Mouse (Mus musculus) stomach, embryonic 14.5 days (tissue): Measurements from ENCODE around the gene Tyw1. TPM values are rescaled to one million over a fixed set of nuclear protein-coding genes. Genes with fewer than 3 reads are reported as not detected.

Experiments
- ATAC-seq: fragments of 200-750 bp; cut with Nextera tagmentation; 2 replicates; pipeline ENCODE4 v1.8.0; 2017; ENCODE audit warnings: low read depth, moderate TSS enrichment; ENCODE audit not compliant: insufficient number of reproducible peaks, insufficient read depth, low FRiP score
- H3K27ac ChIP-seq: fragments of 300-500 bp; sonication (generic); 2 replicates; pipeline ENCODE4 v1.5.1; 2014; ENCODE audit warnings: mild to moderate bottlenecking, low read length, moderate library complexity, mixed read lengths
- H3K27me3 ChIP-seq: fragments of 300-500 bp; sonication (generic); 2 replicates; pipeline ENCODE4 v1.6.1; 2014; ENCODE audit warnings: low read length, control low read depth, mixed read lengths; ENCODE audit not compliant: control insufficient read depth, insufficient read depth
- H3K36me3 ChIP-seq: fragments of 300-500 bp; sonication (generic); 2 replicates; pipeline ENCODE4 v1.6.1; 2014; ENCODE audit warnings: mild to moderate bottlenecking, control low read depth, low read length, moderate library complexity, mixed read lengths; ENCODE audit not compliant: control insufficient read depth, insufficient read depth
- H3K4me1 ChIP-seq: fragments of 300-500 bp; sonication (generic); 2 replicates; pipeline ENCODE4 v1.6.1; 2014; ENCODE audit warnings: low read length, control low read depth, mixed read lengths; ENCODE audit not compliant: control insufficient read depth, insufficient read depth
- H3K4me2 ChIP-seq: fragments of 300-500 bp; sonication (generic); replicated peaks from 2 replicates; pipeline ENCODE4 v1.6.1; 2014; ENCODE audit warnings: low read depth, low read length, control low read depth
- H3K4me3 ChIP-seq: fragments of 300-500 bp; sonication (generic); 2 replicates; pipeline ENCODE4 v1.5.1; 2014; ENCODE audit warnings: low read depth, low read length, control low read depth
- H3K9ac ChIP-seq: fragments of 300-500 bp; sonication (generic); replicated peaks from 2 replicates; pipeline ENCODE4 v1.6.1; 2014; ENCODE audit warnings: low read depth, mild to moderate bottlenecking, control low read depth, low read length, moderate library complexity, mixed read lengths
- H3K9me3 ChIP-seq: fragments of 300-500 bp; sonication (generic); 2 replicates; pipeline ENCODE4 v1.6.1; 2016; ENCODE audit warnings: low read depth, low read length, control low read depth; ENCODE audit not compliant: control insufficient read depth
- WGBS: fragments of 180-500 bp; shearing (Covaris S2); extraction: QIAGEN DNeasy Blood & Tissue Kit; methylation state at CpG from one replicate; pipeline ENCODE4 v1.1.7; 2014; 5-methylcytosine and 5-hydroxymethylcytosine counted together
- polyA plus RNA-seq: library from polyadenylated mRNA; unstranded; fragments of >200 nt; fragmentation: Nextera tagmentation; extraction: Ambion mirVana; gene quantifications from 2 replicates; pipeline ENCODE4 v1.2.1, GENCODE M21; 2014

Gene Tyw1
- polyA plus RNA-seq, 1 experiment from 2014 or later = 27.5 TPM

DNA sequence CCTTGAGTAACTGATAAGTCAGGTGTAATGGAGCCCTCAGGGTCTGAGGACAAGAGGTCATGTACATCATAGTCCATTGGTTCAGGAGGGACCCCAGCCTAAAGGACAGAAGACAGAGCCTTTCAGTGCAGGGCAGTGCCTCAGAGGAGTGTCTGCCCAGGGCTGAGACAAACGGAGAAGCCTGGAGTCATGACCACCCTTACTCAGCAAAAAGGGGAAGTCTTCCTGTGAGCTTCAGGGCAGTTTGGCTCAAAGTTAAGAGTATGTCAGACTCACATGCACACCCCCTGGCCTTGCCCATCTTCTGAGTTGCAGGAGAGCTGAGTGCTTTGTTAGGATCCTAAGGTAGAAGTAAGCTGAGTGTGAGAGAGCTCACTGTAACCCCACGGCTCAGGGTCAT, 74.5 kb downstream of the Tyw1 start:
- 64% methylated on average over 2 of the region's 2 CpGs for WGBS
- no peak for ATAC-seq
- peaks cover 7% of the 10 kb centered on the region for H3K36me3 ChIP-seq
- no peak overlapping the region for H3K27ac ChIP-seq
- no peak overlapping the region for H3K4me3 ChIP-seq
- no peak overlapping the region for H3K9ac ChIP-seq
- no peak overlapping the region for H3K4me2 ChIP-seq
- no peaks in the 10 kb centered on the region for H3K4me1 ChIP-seq
- H3K27me3 ChIP-seq = no peaks in the 10 kb centered on the region
- H3K9me3 ChIP-seq = no peaks in the 10 kb centered on the region

DNA sequence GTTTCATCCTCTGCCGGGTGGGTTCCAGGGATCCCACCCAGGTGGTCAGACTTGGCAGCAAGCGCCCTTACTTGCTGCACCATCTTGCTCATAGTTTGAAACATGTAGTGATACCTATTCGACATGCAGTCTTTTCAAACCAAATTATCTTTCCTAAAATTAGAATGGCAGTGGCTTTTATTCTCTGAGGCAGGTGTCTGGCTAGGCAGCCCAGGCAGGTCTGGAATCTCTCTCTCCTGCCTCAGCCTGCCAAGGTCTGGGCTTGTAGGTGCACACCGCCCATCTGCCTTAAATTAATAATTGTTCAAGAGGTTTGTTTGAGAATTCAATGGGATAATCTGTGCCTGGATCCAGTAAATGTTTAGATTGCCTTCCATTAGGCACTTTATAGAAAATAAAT, 75.4 kb downstream of the Tyw1 start:
- ATAC-seq = no peak

DNA sequence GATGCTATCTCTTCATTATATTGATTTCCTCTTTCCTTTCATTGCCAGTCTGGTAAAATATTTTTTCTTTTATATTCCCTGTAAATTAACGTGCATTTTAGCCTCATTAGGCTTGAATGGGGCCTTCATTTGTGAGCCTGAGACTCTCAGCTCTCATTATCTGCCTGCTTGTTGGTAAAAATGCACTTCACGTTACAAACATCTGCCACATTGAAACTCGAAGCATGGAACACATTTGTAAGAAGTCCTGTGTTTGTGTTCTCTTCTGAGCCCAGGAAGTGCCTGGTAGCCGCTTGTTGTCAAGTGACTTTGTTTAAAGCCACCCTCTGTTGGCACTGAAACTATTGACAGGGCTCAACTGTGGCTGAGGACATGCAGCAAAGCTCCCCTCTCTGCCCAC, 75.8 kb downstream of the Tyw1 start:
- ATAC-seq = no peak
- H3K9me3 ChIP-seq = no peaks in the 10 kb centered on the region
- peaks cover 11% of the 10 kb centered on the region for H3K36me3 ChIP-seq
- no peak overlapping the region for H3K4me2 ChIP-seq
- H3K27me3 ChIP-seq = no peaks in the 10 kb centered on the region
- H3K4me1 ChIP-seq = no peaks in the 10 kb centered on the region
- H3K4me3 ChIP-seq = no peak overlapping the region
- 59% methylated on average over 4 of the region's 4 CpGs for WGBS
- H3K27ac ChIP-seq = no peak overlapping the region
- no peak overlapping the region for H3K9ac ChIP-seq

More for the DNA sequence above, 75.4 kb downstream of the Tyw1 start:
- no peak overlapping the region for H3K4me2 ChIP-seq
- WGBS = 71% methylated on average over 4 of the region's 4 CpGs
- no peak overlapping the region for H3K27ac ChIP-seq
- peaks cover 11% of the 10 kb centered on the region for H3K36me3 ChIP-seq
- H3K9me3 ChIP-seq = no peaks in the 10 kb centered on the region
- no peak overlapping the region for H3K9ac ChIP-seq
- no peaks in the 10 kb centered on the region for H3K27me3 ChIP-seq
- H3K4me3 ChIP-seq = no peak overlapping the region
- no peaks in the 10 kb centered on the region for H3K4me1 ChIP-seq

DNA sequence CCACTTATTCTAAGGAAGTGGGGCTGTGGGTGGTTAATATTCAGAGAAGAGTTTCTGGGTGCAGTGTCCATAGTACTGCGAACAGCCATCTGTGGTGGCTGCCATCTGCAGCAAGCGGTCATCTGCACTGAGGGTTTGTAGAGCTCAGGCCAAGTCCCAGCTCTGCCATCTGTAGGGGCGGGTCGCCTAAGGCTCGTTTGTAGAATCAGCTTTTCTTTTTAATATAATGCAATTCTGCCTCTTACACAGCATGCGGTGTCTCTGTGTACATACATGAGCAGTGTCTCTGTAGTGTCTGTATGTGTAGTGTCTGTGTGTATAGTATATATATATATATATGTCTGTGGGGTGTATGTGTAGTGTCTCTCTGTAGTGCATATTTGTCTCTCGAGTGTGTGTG, 78.1 kb downstream of the Tyw1 start:
- Histone ChIP-seq H3K4me1 (no peaks in the 10 kb centered on the region), H3K4me2 (no peak overlapping the region), H3K27ac (no peak overlapping the region), H3K27me3 (no peaks in the 10 kb centered on the region), H3K9me3 (no peaks in the 10 kb centered on the region), H3K4me3 (no peak overlapping the region), H3K36me3 (peaks cover 10% of the 10 kb centered on the region), H3K9ac (no peak overlapping the region)
- WGBS = 93% methylated on average over 7 of the region's 7 CpGs
- ATAC-seq = no peak

DNA sequence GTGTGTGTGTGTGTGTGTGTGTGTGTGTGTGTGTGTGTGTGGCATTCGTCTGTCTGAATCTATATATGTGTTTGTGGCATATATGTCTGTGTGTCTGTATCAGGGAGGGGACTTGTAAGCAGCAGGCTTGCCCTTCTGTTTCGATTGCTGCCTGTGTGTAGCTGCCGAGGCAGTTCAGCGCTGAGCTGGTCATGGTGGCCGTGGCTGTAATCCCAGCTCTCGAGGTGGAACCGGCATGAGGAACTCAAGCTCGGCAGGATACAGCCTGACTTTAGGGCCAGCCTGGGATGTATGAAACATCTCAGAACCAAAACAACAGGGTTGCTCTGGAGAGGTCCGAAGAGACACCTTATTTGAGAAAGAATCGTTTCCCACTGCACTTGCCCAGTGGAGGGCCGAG, 78.6 kb downstream of the Tyw1 start:
- no peak overlapping the region for H3K9ac ChIP-seq
- no peak overlapping the region for H3K4me3 ChIP-seq
- H3K27ac ChIP-seq = no peak overlapping the region
- H3K27me3 ChIP-seq = no peaks in the 10 kb centered on the region
- 95% methylated on average over 11 of the region's 11 CpGs for WGBS
- ATAC-seq = no peak
- no peaks in the 10 kb centered on the region for H3K9me3 ChIP-seq
- H3K4me1 ChIP-seq = no peaks in the 10 kb centered on the region
- peaks cover 7% of the 10 kb centered on the region for H3K36me3 ChIP-seq
- H3K4me2 ChIP-seq = no peak overlapping the region

DNA sequence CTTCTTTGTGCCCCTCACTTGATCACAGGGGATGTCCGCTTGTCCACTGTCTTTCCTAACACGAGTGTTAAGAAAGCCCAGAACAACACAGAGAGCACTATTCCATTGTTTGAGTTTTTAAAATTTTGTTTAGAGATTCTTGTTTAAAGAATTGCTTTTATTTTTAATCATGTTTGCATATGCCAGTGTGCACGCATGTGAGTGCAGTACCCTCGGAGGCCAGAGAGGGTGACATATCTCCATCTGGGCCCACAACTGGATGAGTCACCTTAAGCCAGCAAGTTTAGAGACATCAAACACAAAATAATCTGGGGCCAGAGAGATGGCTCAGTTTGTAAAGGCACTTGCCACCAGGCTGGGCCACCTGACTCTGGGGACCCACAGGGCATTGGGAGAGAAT, 80.0 kb downstream of the Tyw1 start:
- no peaks in the 10 kb centered on the region for H3K4me1 ChIP-seq
- H3K4me2 ChIP-seq = no peak overlapping the region
- no peak overlapping the region for H3K27ac ChIP-seq
- H3K4me3 ChIP-seq = no peak overlapping the region
- H3K9me3 ChIP-seq = no peaks in the 10 kb centered on the region
- no peaks in the 10 kb centered on the region for H3K27me3 ChIP-seq
- 98% methylated on average over 4 of the region's 4 CpGs for WGBS
- peaks cover 10% of the 10 kb centered on the region; the same call in 1 of the 2 replicates for H3K36me3 ChIP-seq
- ATAC-seq = no peak
- no peak overlapping the region for H3K9ac ChIP-seq

DNA sequence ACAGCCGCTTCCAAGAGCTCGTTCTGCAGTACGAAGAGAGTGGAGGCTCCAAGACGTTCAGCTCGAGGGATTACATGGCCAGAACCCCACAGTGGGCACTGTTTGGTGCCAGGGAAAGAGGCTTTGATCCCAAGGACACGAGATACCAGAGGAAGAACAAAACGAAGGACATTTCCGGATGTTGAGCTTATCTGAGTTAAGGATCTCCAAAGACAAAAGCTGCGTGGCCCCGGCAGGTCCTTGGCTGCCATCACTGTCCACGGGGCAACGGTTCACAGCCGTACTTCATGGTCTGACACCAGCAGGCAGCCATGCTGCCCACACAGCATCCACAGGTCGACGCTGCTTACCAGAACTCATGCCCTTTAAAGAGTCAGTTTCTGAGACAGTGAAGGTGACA, 85.2 kb downstream of the Tyw1 start:
- no peak for ATAC-seq
- peaks cover 13% of the 10 kb centered on the region; the same call in 1 of the 2 replicates for H3K36me3 ChIP-seq
- WGBS = 93% methylated on average over 15 of the region's 15 CpGs

DNA sequence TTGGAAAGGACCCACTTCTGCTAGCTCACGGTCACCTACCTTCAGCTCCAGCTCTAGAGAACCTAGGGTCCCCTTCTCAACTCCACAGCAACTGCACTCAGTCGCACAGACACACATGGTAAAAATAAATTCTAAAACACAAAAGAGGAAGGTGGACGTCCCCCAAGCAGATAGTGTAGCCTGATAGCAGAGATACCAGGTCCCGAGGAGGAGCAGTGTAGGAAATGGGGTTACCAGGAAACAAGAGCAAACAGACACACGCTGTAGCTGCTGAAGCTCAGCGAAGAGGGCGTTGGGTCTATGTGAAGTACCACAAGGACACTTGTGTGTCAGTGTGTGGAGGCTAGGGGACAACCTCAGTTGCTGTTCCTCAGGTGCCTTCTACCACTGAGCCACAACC, 89.6 kb downstream of the Tyw1 start:
- 90% methylated on average over 7 of the region's 7 CpGs for WGBS
- no peak for ATAC-seq

More for the DNA sequence above, 85.2 kb downstream of the Tyw1 start:
- Histone ChIP-seq H3K4me2 (no peak overlapping the region), H3K9me3 (no peaks in the 10 kb centered on the region), H3K4me1 (no peaks in the 10 kb centered on the region), H3K4me3 (no peak overlapping the region), H3K27ac (no peak overlapping the region), H3K9ac (no peak overlapping the region), H3K27me3 (no peaks in the 10 kb centered on the region)

DNA sequence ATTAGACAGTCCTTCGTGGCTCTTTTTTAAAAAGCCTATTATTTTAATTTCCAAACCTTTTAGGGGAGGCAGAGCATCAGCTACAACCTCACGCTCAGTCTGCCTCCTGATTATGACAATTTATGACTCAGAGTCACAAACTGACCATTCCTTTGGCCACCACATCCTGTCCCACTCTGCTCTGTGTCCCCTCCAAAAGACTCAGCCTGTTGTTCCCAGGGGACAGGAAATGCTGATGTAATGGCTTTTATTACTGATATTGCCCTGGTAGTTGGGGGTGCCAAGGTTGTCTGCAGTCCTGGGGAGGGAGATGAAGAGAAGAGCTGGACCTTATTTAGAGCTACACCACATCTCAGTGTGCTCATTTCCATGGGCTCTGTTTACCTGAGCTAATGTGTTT, 90.5 kb downstream of the Tyw1 start:
- 81% methylated on average over 2 of the region's 2 CpGs for WGBS
- Histone ChIP-seq H3K4me2 (no peak overlapping the region), H3K9ac (no peak overlapping the region), H3K4me3 (no peak overlapping the region), H3K36me3 (peaks cover 6% of the 10 kb centered on the region; the same call in 1 of the 2 replicates), H3K27me3 (no peaks in the 10 kb centered on the region), H3K4me1 (no peaks in the 10 kb centered on the region), H3K27ac (no peak overlapping the region), H3K9me3 (no peaks in the 10 kb centered on the region; the same call in 1 of the 2 replicates)
- no peak for ATAC-seq

More for the DNA sequence above, 89.6 kb downstream of the Tyw1 start:
- Histone ChIP-seq H3K4me1 (no peaks in the 10 kb centered on the region), H3K4me2 (no peak overlapping the region), H3K27me3 (no peaks in the 10 kb centered on the region), H3K9me3 (no peaks in the 10 kb centered on the region; the same call in 1 of the 2 replicates), H3K9ac (no peak overlapping the region), H3K27ac (no peak overlapping the region), H3K4me3 (no peak overlapping the region), H3K36me3 (peaks cover 13% of the 10 kb centered on the region; the same call in 1 of the 2 replicates)
